Mouse (Mus musculus) bone marrow macrophage, adult 2 months (primary cell): ENCODE results near the gene Rhbdf2.

Experiments
- CTCF ChIP-seq: IDR thresholded peaks from 2 replicates; pipeline ENCODE4 v1.5.1; 2012; ENCODE audit warnings: low read depth, mild to moderate bottlenecking, low read length, moderate library complexity
- POLR2A ChIP-seq: IDR thresholded peaks from 2 replicates; pipeline ENCODE4 v1.6.1; 2012; ENCODE audit warnings: mild to moderate bottlenecking, low read depth, low read length, borderline replicate concordance

DNA sequence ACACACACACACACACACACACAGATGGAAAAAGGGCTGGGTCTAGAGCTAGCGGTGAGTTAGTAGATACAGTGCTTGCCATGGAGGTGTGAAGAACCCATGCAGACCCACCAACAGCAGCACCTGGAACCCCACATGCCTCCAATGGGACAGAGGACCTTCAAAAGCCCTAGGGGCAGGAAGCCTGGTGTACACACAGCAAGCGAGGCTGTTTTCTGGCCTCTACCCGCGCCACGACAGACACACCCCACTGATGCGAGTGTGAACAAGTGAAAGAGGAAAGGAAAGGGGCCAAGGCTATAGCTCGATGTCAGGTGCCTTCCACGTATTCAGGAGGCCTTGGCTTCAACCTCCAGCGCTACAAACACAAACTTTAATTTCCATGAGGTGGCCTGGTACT is 14.9 kb downstream of the Rhbdf2 start:
- TF ChIP-seq CTCF (no peak), POLR2A (no peak)
